Mouse (Mus musculus) small intestine, adult 2 months (tissue): ENCODE measurements around the gene Ppp2r3d. TPM values are rescaled to one million over a fixed set of nuclear protein-coding genes. Genes with fewer than 3 reads are reported as not detected.

Experiments used
- H3K27ac ChIP-seq: fragments of 200-500 bp; 2 replicates; pipeline ENCODE4 v1.5.1; 2012; ENCODE audit warnings: low read depth, low read length, control low read depth, inconsistent platforms; ENCODE audit not compliant: insufficient read depth
- H3K27me3 ChIP-seq: fragments of 200-500 bp; 2 replicates; pipeline ENCODE4 v1.6.1; 2012; ENCODE audit warnings: mild to moderate bottlenecking, moderate library complexity, low read length, inconsistent platforms; ENCODE audit not compliant: control insufficient read depth, insufficient read depth
- H3K36me3 ChIP-seq: fragments of 200-500 bp; 2 replicates; pipeline ENCODE4 v1.6.1; 2012; ENCODE audit warnings: mild to moderate bottlenecking, low read length, control low read depth, inconsistent platforms; ENCODE audit not compliant: control insufficient read depth, insufficient read depth
- H3K4me1 ChIP-seq: fragments of 200-500 bp; 2 replicates; pipeline ENCODE4 v1.6.1; 2012; ENCODE audit warnings: low read length, inconsistent platforms, mixed read lengths; ENCODE audit not compliant: control insufficient read depth, insufficient read depth, insufficient read length
- H3K4me3 ChIP-seq: fragments of 200-500 bp; 2 replicates; pipeline ENCODE4 v1.5.1; 2012; ENCODE audit warnings: low read depth, mild to moderate bottlenecking, control low read depth, inconsistent platforms, low read length, moderate library complexity
- CTCF ChIP-seq: fragments of 200-500 bp; IDR thresholded peaks from 2 replicates; pipeline ENCODE4 v1.5.1; 2012; ENCODE audit warnings: low read depth, mild to moderate bottlenecking, control low read depth, inconsistent platforms, low read length, moderate library complexity, mixed read lengths; ENCODE audit not compliant: insufficient replicate concordance, insufficient read length; ENCODE audit errors: extremely low read depth
- POLR2A ChIP-seq: fragments of 200-500 bp; IDR thresholded peaks from 2 replicates; pipeline ENCODE4 v1.6.1; 2012; ENCODE audit warnings: low read depth, mild to moderate bottlenecking, control low read depth, inconsistent platforms, low read length, moderate library complexity
- WGBS: fragments of 180-500 bp; shearing (Covaris S2); methylation state at CpG from one replicate; pipeline ENCODE4 v1.1.7; 2018; 5-methylcytosine and 5-hydroxymethylcytosine counted together
- polyA plus RNA-seq: library from polyadenylated mRNA; depleted of rRNA; stranded (reverse); fragments of >200 nt; gene quantifications from 2 replicates; pipeline ENCODE4 v1.2.3, GENCODE M21; 2012; rRNA removed

Ppp2r3d gene
- polyA plus RNA-seq, 1 experiment = 342 TPM

DNA sequence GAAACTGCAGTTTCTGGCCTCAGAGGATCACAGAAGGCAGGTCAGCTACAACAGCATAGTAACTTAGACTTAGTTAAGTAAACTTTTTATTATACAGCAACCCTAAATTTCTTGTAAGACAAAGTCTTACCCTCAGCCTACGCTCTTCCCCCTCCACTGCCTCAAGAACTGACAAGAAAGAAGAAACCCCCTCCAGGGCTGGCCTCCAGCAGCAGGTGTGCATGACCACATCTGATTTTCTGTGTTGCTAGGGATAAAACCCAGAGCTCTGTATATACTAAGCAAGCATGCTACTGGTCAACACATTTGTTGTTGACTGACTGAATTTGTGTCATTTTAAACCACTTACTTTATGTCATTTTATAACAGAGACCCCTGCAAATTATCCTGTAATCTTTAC is 65.1 kb downstream of the Ppp2r3d start:
- Histone ChIP-seq H3K4me1 (no peaks in the 10 kb centered on the region), H3K27me3 (no peaks in the 10 kb centered on the region), H3K4me3 (no peak overlapping the region), H3K27ac (no peak overlapping the region), H3K36me3 (no peaks in the 10 kb centered on the region)
- 82% methylated on average over 1 of the region's 1 CpGs for WGBS
- TF ChIP-seq CTCF (no peak), POLR2A (no peak)

DNA sequence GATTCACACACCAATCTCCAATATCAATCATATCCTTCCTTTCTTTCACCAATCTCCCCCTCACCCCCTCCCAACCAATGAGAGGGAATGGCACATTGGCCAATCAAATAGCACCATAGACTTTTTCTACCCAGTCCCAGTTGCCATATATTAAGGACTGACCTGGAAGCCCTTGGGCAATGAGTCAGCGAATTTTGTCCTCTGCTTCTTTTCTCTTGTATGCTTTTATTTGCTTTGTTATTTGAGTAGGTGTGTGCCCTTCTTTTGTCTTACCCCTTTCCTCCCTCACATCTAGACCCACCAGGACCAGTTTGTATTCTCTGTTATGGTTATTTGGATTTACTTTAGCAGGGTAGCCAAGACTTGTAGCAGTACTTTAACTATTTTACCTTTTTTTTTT is 68.1 kb downstream of the Ppp2r3d start:
- no peaks in the 10 kb centered on the region for H3K36me3 ChIP-seq
- no peak overlapping the region for H3K4me3 ChIP-seq
- TF ChIP-seq POLR2A (no peak), CTCF (no peak)
- H3K27me3 ChIP-seq = no peaks in the 10 kb centered on the region
- WGBS = 77% methylated on average over 1 of the region's 1 CpGs
- H3K4me1 ChIP-seq = no peaks in the 10 kb centered on the region
- H3K27ac ChIP-seq = no peak overlapping the region

Other genes starting within 250 kb of the Ppp2r3d start
- 0.95 and 1.9 TPM in 2 replicates for gene 2010315B03Rik, start 164.2 kb downstream of the Ppp2r3d start, polyA plus RNA-seq
- not detected in 2 replicates for gene Gm21836, start 16.9 kb upstream of the Ppp2r3d start, polyA plus RNA-seq